Mouse (Mus musculus) cerebellum, adult 2 months (tissue): ENCODE data around the gene Scgb1b24. TPM values are rescaled to one million over a fixed set of nuclear protein-coding genes. Genes with fewer than 3 reads are reported as not detected.

Experiments
- DNase-seq, 2 experiments: peaks; one replicate each; pipeline ENCODE4 v3.0.0; 2021
- H3K27ac ChIP-seq: fragments of 200-500 bp; 2 replicates; pipeline ENCODE4 v1.5.1; 2012; ENCODE audit warnings: low read length, control low read depth, inconsistent platforms; ENCODE audit not compliant: insufficient read depth
- H3K27me3 ChIP-seq: fragments of 200-500 bp; 2 replicates; pipeline ENCODE4 v1.6.1; 2012; ENCODE audit warnings: inconsistent platforms, mild to moderate bottlenecking, low read length, moderate library complexity; ENCODE audit not compliant: control insufficient read depth, insufficient read depth
- H3K4me1 ChIP-seq: fragments of 200-500 bp; 2 replicates; pipeline ENCODE4 v1.6.1; 2011; ENCODE audit warnings: low read length; ENCODE audit not compliant: control insufficient read depth, insufficient read depth
- H3K4me3 ChIP-seq: fragments of 200-500 bp; replicated peaks from 2 replicates; pipeline ENCODE3; 2011; ENCODE audit warnings: mild to moderate bottlenecking, low read depth, low read length, control low read depth; ENCODE audit not compliant: insufficient read depth
- CTCF ChIP-seq: fragments of 200-500 bp; IDR thresholded peaks from 2 replicates; pipeline ENCODE4 v1.5.1; 2011; ENCODE audit warnings: low read depth, mild to moderate bottlenecking, control low read depth, low read length, moderate library complexity, borderline replicate concordance; ENCODE audit not compliant: insufficient read depth
- POLR2A ChIP-seq: fragments of 200-500 bp; IDR thresholded peaks from 2 replicates; pipeline ENCODE4 v1.6.1; 2011; ENCODE audit warnings: low read length, control low read depth, borderline replicate concordance; ENCODE audit not compliant: insufficient read depth
- WGBS: fragments of 180-500 bp; shearing (Covaris S2); methylation state at CpG from one replicate; pipeline ENCODE4 v1.1.7; 2018; 5-methylcytosine and 5-hydroxymethylcytosine counted together
- polyA plus RNA-seq: library from polyadenylated mRNA; depleted of rRNA; stranded (reverse); fragments of >200 nt; gene quantifications from 2 replicates; pipeline ENCODE4 v1.2.3, GENCODE M21; 2012; rRNA removed

The Scgb1b24 gene
- not detected in 2 replicates for polyA plus RNA-seq

DNA sequence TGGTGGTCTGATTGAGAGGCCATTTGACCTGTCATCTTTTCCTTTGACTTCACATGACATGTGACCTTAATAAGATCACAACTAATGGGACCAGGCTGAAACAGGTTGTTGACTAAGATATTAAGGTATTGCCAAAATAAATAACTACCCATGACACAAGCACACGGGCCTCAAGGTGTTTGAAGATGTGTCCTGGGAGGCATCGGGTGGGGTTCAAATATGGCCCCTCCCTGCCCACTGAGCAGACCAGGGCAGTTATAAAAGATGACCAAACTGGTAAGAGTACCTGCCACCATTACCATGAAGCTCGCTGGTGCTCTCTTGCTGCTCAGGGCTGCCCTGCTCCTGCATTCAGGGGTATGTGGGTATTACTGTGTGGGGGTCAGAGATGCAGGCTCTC lies at the start of gene Scgb1b24:
Scgb1b24 (plus strand) TSS at position 301 of the 400 bp plus-strand sequence.
- Histone ChIP-seq H3K4me3 (no peak within 1 kb of the TSS), H3K27ac (no peak within 1 kb of the TSS), H3K4me1 (no peaks in the 10 kb centered on the region), H3K27me3 (no peaks in the 10 kb centered on the region)
- no peak for DNase-seq
- TF ChIP-seq POLR2A, result no peak
- no peak for TF ChIP-seq CTCF
- WGBS, result 75% methylated on average over 3 of the region's 3 CpGs

DNA sequence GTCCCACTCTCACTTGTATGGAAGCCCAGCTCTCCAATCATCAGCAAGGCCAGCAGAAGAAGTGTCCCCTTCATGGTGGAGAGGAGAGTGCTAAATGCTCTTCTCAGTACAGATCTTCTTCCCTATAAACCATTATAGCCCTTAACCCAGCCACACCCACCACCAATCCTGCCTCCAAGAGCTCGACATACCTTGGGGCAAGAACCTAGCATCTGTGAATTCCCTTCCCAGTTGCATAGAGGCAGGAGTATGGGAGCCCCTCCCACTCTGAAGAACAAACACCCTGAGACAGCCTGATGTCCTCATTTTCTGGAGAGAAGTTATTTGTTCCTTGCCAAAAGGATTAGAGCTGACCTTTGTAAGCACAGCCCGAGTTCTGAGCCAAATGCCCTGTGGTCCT lies 4.4 kb upstream of the Scgb1b24 start, which contains the start of gene Scgb2b24:
Scgb2b24 (minus strand) TSS at position 101 of the 400 bp plus-strand sequence.
- Histone ChIP-seq H3K4me1 (no peaks in the 10 kb centered on the region), H3K27ac (no peak within 1 kb of the TSS), H3K4me3 (no peak within 1 kb of the TSS), H3K27me3 (no peaks in the 10 kb centered on the region)
- TF ChIP-seq CTCF (no peak), POLR2A (no peak)
- 63% methylated on average over 2 of the region's 2 CpGs for WGBS
- no peak for DNase-seq

Other genes starting within 250 kb of the Scgb1b24 start
- not detected in 2 replicates for gene Scgb2b21, start 223.3 kb upstream of the Scgb1b24 start, polyA plus RNA-seq
- not detected in 2 replicates for gene Scgb2b24, start 4.5 kb upstream of the Scgb1b24 start, polyA plus RNA-seq
- gene Scgb2b26, start 201.2 kb downstream of the Scgb1b24 start, polyA plus RNA-seq, result not detected in 2 replicates